Mouse (Mus musculus) lung, postnatal 10 days (tissue): ENCODE results near the gene Pdzrn4.

Source experiments
- DNase-seq: peaks from one replicate; pipeline ENCODE4 v3.0.0; 2021

Pdzrn4 gene

DNA sequence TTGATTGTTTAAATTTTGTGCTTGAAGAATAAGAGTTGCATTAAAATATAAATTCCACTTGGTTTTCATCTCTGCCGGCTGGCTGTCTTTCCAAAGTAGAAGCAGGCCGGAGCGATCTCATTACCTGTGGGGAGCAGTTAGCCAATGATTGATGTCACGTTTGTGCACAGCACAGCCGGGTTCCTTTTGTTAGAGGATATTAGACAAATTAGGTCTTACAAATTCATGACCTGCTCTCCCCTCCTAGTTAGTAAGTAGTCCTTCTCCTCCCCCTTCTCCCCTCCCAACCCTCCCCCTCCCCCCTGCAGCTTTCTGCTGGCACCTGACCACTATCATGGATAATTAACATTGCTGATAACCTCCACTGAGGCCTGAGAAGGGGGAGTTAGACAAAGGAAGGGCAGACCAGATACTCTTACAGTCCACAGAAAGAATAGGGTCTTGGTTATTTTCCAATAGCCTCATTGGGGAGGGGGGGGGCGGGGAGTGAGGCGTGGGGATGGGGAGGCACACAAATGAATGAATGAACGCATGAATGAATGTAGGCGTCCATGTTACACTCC, 103.7 kb downstream of the Pdzrn4 start:
- no peak for DNase-seq

DNA sequence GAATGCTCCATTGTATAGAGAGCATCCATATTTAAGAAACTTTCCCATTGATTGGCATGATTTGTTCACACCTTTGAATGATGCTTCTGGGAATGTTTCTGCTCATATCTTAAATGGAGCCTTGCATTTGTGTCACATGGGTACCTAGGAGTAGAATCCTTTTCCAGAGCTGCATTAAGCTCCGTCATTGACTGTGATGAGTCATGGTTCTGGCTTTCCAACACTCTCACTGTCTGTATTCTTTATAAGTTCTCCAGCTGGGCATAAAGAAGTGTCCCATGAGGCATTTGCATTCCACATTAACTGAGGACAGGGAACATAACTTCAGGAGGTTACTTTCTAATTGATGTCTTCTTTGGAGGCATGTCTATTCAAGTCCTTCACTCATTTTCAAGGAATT, 106.1 kb downstream of the Pdzrn4 start:
- DNase-seq, result no peak

DNA sequence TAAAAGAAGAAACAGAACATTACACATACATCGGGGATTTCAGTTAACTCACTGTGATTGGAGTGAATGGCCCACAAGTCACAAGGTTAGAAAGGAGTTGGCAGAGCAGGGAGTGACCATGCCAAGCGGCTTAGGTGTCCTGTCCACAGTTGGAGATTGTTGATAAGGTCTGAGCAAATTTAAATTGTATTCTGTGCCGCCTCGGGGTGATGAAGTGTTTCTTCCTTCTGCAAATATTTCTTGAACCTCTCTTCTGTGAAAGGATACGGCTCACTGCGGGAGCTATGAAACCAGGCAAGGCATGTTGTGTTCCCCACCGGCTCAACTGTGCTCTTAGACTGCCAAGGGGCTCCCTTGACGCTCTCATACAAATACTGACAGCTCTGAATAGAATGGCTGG, 112.7 kb downstream of the Pdzrn4 start:
- no peak for DNase-seq

DNA sequence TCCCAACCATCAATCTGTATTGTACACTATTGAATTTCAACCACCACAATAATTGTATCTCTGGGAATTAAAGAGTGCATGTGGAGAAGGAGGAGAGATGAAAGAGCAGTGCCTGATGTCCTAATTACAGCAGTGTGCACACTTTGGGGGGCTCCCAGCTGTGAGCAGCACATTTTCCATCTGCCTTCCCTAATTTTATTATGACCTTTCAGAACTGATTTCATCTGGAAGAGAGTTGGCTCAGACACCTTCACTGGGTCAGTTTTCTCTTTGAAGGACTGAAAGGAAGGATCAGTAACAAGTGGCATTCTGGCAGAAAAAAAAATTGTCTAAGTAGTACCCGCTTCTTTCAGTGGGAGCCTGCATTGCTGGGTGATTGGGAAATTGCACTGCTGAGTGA, 119.0 kb downstream of the Pdzrn4 start:
- no peak for DNase-seq

DNA sequence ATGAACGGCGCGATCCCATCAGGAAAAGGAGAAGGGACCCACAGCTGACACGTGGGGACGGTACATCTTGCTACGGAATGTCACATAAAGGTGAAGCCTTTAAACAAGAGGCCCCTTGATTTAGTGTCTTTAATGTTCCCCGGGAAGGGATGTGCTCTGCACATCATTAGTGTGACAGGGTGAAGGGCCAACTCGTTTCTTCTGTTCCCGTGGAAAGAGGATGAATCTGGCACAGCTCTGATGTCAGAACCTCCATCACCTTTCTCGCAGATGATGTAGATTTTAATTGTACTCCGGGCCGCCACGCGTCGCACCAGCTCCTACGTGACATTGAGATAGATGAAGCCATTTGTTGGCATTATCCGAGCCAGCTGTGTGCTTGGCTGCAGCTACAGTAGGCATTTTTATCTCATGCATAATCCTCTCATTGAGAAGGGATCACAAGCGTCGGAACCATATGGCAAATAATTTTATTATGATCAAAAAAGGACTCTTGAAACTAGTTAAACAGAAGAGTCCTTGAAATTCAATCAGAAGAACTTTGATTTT, 124.1 kb downstream of the Pdzrn4 start:
- DNase-seq, result no peak

DNA sequence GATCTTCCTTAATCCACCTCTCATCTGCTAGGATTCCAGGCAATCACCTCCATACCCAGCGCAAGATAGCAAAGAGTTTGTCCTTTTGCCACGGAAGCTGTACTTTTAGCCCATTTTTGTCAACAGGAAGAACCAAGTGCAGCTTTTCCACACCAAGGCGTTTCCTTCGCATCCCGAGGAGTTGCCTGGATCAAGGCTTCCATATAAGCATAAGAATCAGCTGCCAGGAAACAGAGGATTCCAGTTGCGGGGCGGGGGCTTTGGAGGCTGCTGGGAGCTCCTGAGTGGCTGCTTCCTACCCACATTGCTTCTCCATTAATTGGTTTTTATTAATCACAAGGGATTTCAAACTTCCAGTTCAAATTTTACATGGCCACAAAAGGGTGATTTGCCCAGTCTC, 125.0 kb downstream of the Pdzrn4 start:
- DNase-seq, result peak; percentile 8

DNA sequence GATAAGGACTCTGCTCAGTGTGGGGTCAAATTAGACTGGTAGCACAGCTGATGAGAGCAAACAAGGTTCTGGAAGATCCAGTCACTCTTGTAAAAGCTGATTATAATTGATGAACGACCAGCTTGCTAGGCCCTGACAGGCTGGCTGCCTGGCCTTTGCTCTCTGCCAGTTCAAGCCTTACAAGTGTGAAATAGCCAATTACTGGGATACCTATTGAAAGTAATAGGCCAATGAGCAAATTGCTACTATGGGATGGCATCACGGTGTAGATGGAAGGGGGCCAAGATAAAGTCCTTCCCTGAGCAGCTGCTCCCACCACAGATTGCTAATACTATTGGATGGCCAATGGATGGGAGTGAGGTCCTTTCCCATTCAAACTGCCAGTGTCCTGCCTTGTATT, 128.2 kb downstream of the Pdzrn4 start:
- no peak for DNase-seq

DNA sequence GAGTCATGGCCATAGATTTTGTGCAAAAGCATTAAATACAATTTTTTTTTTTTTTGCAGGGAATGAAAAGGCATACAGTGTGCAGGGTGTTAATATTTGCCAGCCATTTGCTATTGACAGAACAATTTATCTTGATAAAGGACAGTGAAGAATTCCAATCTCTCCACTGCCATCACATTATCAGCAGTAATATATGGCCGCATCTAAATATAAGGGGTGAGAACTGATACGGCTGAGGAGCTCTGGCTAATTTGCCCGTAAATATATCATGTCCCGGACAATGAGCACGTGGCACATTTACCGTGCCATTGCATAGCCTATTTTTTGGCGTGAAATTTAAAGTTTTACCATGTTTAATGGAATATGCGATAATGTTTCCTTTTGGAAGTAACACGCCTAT, 128.7 kb downstream of the Pdzrn4 start:
- no peak for DNase-seq

DNA sequence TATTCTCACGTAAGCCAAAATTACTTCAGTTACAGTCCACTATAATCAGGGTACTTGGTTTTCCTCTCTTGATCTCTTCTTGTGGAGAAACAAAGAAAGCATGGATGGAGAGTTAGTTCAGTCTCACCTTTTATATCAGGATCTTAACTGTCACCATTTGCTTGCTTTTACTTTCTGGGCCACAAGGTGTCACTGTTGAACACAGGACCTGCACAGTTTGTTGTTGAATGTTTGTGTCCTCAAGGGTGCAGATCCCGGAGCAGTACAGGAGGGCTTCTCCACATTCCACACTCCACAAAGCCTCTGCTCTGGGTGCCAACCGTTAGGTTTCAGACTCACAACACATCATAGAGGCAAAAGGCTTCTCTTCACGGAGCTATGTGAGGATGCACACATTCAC, 130.1 kb downstream of the Pdzrn4 start:
- peak; percentile 16 for DNase-seq

DNA sequence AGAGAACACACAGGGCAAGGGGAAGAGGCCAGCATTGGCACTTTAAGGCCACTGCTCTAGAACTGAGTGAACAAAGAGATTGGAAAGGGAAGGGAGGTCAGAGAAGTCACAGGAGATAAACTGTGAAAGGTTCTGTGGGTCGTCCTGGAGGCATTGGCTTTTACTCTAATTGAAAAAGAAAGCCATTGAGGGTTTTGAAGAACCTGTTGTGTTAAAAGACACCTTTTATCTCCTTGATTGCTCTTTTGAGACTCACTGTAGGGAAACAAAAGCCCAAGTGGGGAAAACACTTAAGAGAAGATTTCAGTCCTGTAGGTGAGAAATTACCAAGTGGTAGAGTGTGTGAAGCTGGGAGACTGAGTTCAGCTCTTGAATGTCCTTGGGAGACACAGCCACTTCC, 146.6 kb downstream of the Pdzrn4 start:
- no peak for DNase-seq

DNA sequence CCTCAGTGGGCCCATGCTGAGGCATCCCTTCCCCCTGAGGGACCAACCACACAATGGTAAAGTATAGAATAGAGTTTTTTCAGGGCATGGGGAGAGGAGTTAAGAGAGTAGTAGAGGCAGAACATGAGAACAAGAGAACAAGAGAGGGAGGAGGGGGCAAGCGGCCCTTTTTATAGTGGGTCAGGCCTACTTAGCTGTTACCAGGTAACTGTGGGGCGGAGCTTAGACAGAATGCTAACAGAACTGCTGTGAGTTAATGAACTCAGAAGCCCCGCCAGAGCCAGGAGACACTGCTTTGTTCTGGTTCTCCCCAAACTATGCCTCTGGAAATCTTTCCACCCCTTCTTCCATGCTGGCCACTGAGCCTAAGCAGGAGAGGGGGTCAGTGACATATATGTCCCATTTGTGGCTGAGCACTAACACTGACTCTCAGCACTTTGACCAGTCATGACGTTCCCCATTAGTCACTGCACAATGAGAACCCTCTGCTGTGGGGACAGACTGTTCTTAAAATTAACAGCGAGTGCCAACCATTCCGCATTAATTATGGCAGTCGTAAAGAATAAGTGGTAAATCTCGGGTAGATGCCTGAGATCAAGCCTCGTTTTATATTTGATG, 150.7 kb downstream of the Pdzrn4 start:
- DNase-seq, result no peak

DNA sequence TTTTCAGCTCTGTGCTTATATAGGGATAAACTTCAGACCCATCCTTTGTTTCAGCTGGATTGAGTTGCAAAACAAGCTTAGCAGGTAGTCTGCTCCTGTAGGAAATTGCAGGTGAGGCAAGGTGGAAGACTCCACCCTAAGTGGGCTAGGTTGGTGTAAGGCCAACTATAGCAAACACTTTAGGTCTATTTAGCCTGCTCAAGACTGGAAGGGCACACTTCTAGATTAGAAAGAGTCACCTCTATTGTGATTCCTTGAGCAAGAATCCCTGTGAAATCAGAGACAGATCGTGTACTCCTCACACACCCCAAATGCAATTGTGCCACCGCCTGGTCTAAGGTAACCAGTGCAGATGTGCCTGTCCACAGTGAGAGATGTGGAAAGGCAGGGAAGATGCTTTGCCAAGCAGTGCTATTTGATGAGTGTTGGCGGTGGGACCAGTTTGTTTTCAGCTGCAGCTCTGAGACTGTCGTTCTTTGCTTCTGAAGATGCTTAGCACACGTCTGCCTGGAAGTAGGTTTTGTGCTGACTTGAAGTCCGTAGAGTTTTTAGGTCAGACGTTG, 158.4 kb downstream of the Pdzrn4 start:
- DNase-seq, result peak; percentile 4

DNA sequence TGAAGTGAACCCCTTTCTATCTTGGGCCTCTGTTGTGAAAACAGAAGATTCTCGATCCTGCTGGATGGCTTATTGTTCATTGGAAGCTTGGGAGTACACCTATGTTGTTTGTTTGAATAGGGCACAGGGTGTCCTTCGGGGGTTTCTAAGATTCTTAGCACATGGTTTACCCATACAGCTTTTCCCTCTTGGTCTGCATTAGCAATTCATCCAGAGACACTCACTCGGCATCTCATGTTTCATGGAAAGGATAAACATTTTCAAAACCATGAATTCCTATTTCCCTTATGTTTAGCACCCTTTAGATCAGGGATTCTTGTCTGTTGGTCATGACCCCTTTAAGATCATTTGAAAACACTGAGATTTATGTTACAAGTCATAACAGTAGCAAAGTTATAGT, 159.0 kb downstream of the Pdzrn4 start:
- no peak for DNase-seq

DNA sequence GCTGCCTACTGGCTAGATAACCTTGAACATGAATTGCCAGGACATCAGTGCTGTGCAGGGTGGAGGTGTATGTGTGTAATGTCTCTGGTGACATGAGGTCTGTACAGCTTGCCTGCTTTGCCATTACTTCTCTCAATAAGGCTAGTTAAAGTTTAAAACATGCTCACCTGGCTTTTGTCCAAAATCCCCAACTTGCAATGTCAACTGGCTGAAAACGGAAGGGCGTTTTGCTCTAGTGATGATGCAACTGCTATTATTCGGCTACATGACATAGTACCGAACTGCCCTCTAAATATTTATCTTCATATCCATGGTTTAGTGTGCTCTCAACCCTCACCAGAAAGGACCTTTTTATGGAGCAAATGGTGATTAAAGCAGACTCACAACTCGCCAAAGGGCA, 161.9 kb downstream of the Pdzrn4 start:
- DNase-seq, result peak; percentile 6

DNA sequence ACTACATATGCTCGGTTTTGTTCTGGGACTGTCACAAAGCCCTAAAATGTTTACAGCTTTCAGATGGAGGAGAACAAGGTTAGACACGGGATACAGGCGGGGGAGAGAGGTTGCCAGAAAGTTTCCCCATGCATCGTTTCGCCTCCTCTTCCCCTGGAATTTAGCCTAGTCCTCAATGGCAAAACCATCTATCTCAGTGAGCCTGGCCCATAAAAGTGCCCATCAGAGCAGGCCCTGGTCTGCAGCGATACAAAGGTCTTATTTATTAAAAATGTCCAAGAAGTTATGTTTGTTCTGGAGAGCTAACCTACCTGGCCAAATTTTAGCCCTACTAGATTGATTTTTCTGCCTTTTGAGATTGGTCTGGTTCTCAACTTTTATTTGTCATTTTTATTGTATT, 165.5 kb downstream of the Pdzrn4 start:
- DNase-seq, result no peak

DNA sequence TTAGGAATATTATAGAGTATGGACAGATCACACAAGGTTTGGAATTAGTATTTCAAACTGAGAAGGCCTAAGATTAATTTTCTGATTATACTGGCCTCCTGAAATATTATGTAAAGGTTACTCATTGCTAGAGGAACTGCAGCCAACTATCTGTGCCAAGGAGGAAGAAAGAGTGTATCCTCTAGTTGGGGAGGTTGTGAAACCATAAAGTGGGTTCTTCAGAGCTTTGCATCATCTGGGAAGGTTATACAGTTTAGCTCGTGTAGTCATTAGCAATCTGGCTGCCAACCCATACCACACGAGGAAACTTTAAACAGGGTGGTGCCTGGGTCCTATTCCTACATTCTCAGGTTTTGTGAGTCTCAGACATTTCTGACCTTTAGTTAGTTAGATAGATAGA, 166.9 kb downstream of the Pdzrn4 start:
- no peak for DNase-seq

DNA sequence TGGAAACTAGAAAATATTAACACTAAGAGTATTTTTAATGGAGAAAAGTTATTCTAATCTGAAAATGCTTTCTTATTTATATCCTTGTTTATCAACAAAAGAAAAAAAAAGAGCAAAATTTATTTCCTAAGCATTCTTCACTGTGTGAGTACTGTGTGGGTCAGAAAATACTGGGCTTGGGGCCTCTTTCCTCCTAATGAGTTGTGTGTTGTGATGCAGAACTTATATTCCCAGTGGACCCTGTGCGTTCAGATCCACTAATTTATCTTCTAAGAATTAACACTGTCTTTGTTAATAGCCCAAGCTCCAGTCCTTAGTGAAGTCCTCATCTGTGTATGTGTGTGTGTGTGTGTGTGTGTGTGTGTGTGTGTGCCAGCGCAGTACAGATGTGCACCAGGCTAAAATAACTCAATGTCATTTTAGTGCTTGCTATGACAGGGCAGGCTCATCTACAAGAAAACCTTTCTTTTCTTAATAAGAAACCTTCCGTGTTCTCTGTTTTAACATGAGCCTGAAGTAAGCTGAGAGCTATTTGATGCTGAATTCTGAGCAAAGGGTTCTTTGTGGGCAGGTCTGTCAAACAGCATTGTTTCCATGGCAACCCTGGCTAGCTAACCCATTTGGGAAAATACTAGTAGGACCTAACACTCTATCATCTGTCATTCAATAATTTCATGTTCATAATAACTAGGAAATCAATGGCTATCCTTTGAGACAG, 174.0 kb downstream of the Pdzrn4 start:
- no peak for DNase-seq

DNA sequence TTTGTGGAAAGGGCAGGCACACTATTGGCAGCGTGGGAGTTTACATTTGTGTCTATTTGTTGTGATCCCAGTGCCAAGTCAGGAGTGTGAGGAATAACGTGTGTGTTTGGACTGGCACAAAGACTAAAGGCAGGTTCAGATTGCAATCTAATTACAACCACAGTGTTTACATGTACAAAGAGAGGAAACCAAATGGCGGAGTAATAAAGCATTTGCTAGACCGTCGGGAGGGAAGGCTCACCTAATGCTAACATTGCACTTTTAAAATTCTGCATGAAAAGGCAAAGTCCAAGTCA, 174.5 kb downstream of the Pdzrn4 start:
- no peak for DNase-seq

DNA sequence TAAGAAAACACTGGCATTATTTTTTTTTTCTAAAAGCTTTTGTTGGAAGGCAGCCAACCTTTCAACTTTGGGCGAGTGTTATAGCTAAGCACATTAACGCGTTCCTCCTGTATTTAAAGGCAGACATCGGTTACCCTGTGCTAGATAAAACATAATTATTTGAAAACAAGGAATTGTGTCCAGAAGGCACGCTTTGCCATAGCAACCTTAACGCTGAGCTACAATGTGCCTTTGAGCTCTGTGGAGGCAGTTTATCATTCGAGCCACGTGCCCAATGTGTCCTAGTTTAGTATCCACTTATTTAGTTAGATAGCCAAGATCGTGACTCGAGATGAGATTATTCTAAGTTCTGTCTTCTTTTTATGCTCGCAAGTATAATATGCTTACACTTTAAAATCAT, 180.8 kb downstream of the Pdzrn4 start:
- DNase-seq, result no peak

DNA sequence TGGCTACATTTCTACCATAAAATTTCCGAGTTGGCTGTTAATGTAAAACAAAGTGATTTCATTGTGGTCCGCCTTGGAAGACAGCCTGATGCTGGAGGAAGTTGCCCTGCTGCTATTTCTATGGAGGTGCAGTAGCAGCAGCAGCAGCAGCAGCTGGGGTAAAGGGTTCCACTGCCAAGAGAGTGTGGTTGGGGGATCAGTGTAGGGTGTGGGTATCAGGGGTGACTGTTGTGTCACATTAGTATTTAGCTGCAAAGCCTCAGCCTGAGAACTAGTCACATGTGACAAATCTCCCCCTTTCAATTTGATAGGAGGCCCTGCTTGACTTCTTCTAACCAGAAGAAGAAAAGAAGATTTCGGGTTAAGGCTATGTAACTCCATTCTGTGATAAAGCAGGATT, 183.5 kb downstream of the Pdzrn4 start:
- no peak for DNase-seq

DNA sequence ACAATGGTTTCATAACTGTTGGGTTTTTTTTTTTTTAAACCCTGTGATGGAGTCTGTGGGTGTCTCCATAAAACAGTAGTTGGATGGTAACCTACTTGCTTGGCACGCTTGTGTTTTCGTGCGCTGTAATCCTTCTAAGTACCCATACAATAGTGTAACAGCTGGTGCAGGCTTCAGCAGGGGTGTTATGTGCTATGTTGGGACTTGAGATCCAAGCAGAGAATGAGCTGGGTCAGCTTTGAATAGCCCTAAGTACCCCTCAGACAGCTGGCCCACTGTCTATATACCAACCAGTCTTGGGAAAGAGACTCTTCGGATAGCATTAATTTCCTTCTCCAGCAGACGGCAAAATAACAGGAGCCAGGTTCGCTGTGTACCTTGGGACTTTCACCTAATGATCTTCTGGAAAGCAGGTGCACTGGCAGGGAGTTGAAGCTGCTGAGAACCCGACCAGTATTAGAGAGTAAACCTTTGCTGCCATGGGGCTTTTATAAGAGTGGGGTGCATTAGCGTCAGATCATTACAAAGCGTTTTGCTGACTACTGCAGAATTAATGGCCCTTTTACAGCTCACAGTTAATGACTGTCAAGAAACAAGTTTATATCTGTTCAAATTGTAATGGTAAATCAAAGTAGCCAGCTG, 184.2 kb downstream of the Pdzrn4 start:
- DNase-seq, result no peak

DNA sequence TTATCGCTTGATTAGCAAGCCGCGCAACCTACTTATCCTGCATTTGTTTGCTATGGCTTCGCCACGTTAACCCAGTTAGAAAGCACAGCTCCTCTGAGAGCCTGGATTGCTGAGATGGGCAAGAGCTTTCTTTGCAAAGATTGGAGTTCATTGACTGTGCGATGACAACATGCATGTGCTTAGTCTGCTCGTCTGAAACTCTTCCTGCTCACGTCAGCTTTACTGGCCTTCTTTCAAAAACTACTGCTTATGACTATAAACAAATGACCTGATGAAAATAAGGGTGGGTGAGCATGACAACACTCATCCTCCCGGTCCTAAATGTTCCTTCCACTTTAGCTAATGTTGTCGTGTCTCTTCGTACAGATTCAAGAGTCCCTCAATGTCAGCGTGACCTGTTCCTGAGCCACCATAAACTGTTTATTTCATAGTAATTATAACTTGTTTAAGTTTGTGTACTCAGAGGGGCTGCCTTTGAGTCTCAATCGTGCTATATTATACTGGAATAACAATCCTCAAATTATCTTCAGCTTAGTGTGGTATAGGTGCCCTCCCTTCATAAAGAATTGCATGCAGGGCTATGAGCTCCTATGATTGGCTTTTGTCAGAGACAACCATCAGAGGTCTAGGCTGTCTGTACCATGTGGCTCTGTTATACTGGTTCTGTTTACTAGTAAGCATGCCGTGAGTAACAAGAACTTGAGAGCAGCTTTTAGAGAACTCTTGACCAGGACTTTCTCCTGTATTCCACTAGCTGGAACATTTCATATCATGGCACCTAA, 187.9 kb downstream of the Pdzrn4 start:
- DNase-seq, result peak; percentile 33

DNA sequence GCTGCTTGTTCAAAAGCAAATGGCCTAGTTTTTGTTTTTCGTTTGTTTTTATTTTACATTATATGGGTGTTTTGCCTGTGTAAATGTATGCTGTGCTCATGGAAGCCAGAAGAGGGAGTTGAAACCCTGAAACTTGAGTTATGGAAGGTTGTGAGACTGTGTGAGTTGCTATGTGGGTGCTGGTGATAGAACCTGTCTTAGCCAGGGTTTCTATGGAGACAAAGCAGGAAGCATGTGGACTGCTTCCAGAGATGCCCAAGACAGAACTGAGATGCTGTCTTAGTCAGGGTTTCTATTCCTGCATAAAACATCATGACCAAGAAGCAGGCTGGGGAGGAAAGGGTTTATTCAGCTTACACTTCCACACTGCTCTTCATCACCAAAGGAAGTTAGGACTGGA, 190.8 kb downstream of the Pdzrn4 start:
- no peak for DNase-seq
